Mouse (Mus musculus) cerebellum, adult 11 months (tissue): ENCODE results near the gene Kat2a.

Source experiments
- DNase-seq: peaks from one replicate; pipeline ENCODE4 v3.0.0; 2022

Gene Kat2a

DNA sequence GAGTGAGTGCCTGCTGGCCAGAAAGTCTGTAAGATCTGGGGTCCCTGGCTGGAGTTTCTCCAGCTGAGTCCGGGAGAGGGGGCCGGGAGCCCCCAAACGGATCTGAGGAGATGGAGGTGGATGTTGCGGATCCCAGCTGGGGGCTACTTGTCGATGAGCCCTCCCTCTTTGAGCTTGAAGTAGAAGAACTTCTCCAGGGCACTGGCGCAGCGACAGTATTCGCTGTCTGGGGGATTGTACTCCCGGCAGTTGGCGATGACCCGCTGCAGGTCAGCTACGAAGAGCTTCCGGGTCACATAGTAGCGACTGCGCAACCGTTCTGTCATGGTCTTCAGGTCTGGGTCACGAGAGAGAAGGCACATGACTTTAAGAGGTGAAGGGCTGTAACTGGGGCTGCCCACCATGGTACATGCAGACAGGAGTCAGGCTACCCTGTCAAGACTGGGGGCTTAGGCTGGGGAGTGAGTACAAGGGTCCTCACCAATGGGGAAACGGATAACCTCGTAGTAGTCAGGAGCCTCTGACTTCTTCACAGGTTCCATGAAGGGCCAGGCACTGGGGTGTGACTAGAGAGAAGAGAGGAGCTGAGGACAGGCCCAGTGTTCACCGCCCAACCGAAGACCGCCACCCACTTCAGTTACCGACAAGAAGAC, 7.0 kb downstream of the Kat2a start:
- no peak for DNase-seq

DNA sequence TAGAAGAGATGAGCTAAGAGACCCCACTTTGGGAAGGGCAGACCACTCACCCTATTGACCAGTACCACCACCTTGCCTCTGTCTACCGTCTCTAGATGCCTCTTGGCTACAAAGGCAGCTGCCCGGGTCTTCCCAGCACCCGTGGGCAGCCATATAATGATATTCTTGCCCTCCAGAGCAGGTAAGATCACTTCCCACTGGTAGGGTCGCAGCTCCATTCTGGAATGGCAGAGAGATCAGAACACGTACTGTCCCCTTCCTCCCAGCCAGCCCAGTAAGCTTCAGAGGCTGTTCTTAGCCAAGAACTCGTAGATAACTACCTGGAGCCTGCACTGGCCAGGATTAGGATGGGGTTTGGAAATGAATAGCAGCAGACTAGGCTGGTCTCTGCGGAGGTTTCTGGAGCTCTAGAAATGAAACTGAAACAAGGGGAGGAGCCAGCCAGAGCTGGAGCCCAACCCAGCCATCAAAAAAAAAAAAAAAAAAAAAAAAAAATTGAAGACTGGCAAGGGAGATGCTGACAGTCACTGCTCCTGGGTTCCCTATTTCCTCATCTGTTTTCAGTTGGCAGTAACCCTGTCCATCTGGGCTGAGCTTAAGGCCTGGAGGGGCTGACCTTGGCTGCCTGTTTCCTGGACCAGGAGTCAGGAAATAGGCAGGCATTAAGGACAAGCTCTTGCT, 8.3 kb downstream of the Kat2a start, which contains the start of gene Dhx58:
TSS of gene Dhx58 (minus strand) at position 421 of the 681 bp plus-strand sequence.
- no peak for DNase-seq

DNA sequence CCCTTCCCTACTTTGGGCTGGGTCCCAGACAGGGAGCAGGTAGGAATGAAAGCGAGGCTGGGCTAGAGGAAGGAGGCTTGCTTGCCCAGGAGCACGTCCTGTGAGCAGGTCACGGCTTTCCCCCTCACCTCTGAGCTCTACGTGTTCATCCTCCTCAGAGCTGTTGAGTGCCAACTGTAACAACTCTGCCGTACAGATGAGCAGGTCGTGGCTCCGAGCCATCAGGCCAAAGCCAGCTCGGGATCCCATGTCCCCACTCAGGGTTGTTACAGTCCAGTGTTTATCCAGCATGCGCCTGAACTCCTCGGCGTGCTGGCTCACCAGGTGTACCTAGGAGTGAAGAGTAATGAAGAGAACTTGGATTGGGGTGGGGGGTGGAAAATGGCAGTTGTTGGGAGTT, 8.9 kb downstream of the Kat2a start:
- DNase-seq: no peak

- no peak for DNase-seq
Observed at GRCm38 (mm10) chr11:100702906-100703305, 9.4 kb downstream of the Kat2a start.

- DNase-seq: peak; percentile 49
Observed at GRCm38 (mm10) chr11:100702081-100702851, 10.0 kb downstream of the Kat2a start.

- DNase-seq: no peak
Observed at GRCm38 (mm10) chr11:100701301-100701700, 11.0 kb downstream of the Kat2a start.

GRCm38 (mm10) chr11:100700710-100701109, 11.6 kb downstream of the Kat2a start:
- DNase-seq: no peak

GRCm38 (mm10) chr11:100697921-100698320, 14.3 kb downstream of the Kat2a start:
- no peak for DNase-seq

DNA sequence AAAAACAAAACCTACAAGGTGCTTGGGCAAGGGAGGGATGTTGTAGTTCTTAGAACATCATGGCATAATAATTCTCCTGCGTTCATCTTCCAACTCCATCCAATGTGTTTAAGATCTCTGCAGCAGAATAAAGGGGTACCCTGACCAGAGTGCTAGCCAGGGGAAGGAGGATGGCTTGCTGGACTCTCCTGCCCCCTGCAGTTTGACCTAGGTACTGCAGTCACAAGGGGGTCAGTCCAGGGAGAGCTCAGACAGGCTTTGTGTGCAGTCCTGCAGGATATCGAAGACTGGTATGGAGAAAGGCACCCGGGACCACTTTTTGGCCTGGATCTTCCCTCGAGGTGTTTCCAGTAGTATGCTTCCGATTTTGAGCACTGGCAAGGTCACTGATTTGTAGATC, 17.3 kb downstream of the Kat2a start:
- peak; percentile 63 for DNase-seq

- no peak for DNase-seq
Observed at GRCm38 (mm10) chr11:100693154-100693553, 19.1 kb downstream of the Kat2a start.

- no peak for DNase-seq
Observed at GRCm38 (mm10) chr11:100692164-100692616, 20.1 kb downstream of the Kat2a start, which contains the start of gene Zfp385c. Gene Zfp385c, minus strand, starts transcription at chr11:100692455.

GRCm38 (mm10) chr11:100690389-100690788, 21.9 kb downstream of the Kat2a start:
- no peak for DNase-seq

DNA sequence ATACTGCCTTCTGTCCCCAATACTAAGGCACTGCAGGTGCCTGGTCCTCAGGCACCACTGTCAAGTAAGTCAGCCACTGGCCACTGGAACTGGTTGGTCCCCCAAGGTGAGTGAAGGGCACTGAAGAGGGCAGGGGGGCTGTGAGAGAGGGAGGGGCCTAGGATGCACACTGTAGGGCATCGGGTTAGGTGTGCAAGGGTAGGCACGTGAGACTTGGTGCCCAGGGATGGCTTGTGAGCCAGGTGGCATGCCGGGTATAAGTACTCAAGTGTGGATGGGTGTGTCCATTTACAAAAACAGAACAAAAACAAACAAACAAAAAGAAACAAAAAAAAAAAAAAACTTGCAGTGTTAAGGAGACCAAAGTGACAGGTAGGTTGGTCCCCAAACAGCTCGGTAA, 23.8 kb downstream of the Kat2a start:
- DNase-seq: no peak

DNA sequence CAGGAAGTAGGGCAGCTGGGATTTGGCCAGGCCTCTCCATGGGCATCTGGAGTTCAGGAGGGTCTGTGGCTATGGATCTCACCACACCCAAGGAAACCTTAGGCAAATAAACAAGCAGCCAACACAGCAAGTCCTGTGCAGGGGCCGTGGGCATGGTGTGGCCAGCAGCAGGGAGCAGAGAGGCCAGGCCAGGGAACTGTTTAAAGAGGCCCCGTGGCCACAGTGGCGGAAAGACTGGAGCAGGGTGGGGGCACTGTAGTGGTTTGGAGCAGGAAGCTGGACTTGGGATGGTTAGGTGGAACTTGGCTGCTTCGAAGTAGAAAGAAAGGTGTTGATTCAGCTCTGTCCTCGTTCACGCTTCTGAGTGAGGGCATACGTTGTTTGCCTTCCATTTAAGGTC, 25.0 kb downstream of the Kat2a start:
- DNase-seq: no peak

DNA sequence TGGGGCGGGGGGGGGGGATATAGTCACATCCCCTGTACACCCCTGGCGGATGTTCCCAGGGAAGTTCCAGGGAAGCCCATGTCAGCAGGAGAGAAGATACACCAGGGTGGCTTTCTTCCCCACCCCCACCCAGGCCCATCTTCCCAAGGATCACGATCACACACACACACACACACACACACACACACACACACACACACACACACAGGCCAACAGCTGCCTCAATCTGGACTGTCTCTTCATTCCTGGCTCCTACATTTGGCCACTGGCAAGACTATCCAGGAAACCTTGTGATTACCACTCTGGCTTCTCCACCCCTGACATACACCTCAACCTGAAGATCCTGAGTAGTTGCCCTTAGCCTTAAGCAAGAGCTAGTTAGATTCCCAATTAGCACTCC, 26.9 kb downstream of the Kat2a start:
- no peak for DNase-seq

GRCm38 (mm10) chr11:100684084-100684483, 28.2 kb downstream of the Kat2a start:
- DNase-seq: no peak

GRCm38 (mm10) chr11:100682526-100682925, 29.7 kb downstream of the Kat2a start:
- no peak for DNase-seq

DNA sequence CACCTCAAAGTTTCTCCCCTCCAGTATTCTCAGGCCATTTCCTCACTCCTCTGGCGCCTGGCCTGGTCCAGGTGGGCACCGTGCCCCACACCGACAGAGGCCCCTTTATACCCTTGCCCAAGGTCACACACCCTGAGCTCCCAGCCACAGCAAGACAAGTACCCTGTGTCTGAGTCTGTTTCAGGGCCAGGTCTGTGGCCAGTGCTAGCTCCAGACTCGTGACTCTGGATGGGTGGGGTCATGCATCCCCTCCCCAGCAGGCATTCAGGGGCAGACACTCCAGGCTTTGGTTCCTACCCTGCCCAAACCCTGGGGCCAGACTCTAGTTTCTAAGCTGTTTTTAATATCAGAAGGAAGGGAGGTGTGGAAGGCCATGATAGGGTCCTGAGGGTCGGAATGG, 30.4 kb downstream of the Kat2a start:
- DNase-seq: no peak

DNA sequence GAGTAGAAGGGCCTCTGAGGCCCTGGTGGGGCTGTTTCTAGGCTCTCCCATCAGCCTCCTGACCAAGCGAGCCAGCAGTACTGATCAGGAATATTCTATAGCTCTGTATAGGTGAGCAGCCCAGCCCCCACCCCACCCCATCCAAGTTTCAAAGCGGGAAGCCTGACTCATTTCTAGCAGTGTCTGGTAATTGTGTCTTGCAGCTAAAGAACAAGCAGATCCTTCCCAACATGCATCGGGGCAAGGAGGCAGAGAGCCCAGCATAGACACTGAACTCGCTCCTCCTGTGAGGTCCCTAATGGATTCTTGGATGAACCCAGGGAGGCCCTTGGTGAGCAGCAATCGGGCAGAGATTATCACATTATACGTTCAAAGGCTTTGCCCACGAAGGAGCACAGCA, 34.5 kb downstream of the Kat2a start:
- no peak for DNase-seq

GRCm38 (mm10) chr11:100673169-100673568, 39.1 kb downstream of the Kat2a start:
- no peak for DNase-seq

GRCm38 (mm10) chr11:100671956-100672355, 40.3 kb downstream of the Kat2a start:
- DNase-seq: no peak

DNA sequence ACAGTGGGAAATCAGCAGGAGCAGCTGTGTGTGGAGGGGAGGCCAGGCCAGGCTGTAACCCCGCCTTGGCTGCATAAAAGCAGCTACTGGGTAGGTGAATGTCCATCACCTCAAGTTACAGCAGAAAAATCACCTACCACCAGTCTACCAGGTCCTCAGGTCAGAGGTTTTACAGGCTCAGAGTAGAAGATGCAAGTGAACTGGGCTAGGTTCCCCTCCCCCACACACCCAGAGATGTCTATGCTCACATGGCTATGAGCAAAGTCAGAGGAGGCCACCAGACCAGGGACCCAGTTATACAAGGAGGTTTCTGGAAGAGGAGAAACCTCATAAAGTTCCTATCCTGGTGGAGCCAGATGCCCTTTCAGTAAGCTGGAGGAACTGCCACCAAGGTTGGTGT, 41.2 kb downstream of the Kat2a start:
- DNase-seq: no peak

DNA sequence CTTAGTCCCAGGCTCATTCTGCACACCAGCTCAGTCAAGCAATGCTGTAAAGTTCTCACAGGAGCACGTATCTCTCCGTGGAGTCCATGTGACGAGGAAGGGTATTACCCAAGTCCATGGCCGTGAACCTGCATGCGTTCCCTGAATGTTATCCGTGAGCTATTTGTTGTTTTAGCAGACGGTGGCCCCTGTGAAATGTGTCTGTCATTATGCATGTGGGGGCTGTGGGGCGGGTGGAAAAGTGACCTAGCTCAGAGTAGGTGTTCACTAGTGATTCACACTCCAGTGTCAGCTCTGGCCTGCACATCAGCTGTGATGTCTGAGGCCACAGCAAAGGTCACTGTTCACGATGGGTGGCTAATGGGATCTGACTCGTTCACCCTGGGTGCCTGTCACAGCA, 52.5 kb downstream of the Kat2a start:
- DNase-seq: no peak

- no peak for DNase-seq
Observed at GRCm38 (mm10) chr11:100656458-100656857, 55.8 kb downstream of the Kat2a start.
